Mouse (Mus musculus) fat pad, adult 2 months (tissue): Measurements from ENCODE around the gene Apeh.
"Not testable (repeated sequence)": the region's sequence is repeated elsewhere in the genome, so short reads cannot be mapped to it uniquely, and the experiment has no call there.

ENCODE experiments used
- DNase-seq: peaks from one replicate; pipeline ENCODE4 v3.0.0-alpha.2; 2011; ENCODE audit warnings: low read depth, low spot score; ENCODE audit errors: extremely low read depth

Apeh gene

DNA sequence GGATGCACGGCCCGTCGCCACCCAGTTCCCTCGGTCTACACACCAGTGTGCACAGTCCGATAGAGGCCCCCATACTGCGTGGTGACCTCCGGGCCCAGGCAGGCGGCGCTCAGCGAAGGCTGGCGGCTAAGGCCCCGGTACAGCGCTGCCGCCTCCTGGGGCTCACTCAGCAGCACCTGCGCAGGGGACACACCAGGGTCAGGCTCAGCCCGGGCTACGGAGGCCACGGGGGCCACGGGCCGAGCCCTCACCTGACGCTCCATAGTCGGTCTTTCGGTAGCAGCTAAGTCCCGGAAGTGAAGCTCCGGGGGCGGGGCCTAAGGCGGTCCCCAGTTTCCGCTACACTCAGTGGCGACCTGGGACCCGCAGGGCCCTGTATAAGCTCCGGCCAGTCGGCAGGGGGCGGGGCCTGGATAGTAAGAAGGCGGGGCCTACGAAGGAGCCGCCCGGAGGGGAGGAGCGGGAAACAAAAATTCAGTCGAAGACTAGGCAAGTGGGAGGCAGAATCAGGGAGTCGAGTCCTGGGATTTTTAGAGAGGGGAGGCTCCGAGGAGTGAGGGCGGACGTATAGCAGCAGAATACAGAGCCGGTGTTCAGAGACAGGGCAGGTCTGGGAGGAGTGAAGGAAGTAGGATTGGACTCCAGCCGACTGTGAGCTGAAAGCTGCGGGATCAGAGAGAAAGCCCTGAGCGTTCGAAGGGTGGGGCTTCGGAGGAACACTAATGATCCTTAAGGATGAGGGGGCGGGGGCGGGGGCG is at the start of gene Apeh:
TSS of gene Apeh (minus strand) at position 423 of the 758 bp plus-strand sequence.
- peak; percentile 52 for DNase-seq

DNA sequence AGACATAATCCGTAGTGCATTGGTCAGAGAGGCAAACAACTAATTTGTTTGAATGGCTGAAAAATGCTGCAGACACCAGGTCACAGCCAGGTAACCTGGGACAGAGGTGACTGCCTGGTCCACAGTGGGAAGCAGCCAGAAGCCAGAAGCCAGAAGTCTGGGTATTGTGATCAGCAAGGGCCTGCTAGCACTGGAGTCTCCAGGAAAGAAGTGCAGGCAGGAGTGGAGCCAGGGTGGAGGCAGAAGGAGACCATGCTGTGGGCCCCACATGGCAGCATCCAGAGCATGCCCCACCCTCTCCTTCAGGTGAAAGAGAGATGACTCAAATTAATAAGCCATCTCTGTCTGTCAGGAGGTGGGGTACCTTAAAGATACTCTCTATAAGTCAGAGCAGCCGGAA is 49.1 kb upstream of the Apeh start:
- no peak for DNase-seq

DNA sequence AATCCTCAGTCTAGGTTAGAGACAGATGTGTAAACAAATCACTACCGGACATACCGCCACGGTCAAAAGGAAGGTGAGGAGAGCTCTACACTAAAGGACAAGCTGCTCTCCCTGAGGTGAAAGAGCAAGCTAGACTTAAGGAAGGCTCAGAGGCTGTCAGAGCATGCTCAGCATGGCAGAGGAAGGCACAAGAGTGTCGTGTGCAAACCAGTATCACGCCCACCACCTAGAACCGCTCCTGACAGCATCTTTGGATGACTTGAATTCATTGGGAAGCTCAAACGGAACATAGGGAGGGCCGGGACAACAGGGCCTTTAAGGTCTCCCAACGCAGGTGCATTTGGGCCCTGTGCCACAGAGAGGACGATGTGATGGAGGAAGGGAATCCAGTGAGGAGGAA is 47.0 kb upstream of the Apeh start:
- no peak for DNase-seq

DNA sequence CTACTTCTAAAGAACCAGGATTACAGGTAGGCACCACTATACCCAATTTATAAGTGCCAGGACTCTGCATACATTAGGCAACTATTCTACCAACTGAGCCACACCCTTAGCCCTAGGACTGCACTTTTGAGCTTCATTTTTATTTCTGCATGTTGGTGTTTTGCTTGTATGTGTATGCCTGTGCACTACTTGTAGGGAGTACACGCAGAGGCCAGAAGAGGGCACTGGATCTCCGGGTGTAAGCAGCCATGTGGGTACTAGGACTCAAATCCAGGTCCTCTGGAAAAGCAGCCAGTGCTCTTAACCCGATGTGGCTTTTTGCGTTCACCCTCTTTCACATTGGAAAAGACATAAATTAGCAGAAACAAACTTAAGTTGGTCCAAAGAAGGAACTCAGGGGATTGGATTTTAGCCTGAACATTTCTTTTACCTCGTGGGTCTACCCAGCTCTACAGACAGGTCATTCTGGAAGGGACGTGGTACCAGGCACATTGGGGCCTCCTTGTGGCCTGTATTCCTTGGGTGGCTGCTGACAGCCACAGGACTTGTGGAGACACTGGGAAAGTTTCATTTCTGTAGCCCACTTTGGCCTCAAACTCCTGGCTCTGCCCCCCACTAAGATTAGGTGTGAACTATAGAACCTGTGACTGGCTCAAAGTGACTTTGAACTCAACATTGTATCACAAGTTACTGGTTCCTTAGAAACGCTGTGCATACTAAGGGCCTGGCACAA is 45.7 kb upstream of the Apeh start:
- no peak for DNase-seq

DNA sequence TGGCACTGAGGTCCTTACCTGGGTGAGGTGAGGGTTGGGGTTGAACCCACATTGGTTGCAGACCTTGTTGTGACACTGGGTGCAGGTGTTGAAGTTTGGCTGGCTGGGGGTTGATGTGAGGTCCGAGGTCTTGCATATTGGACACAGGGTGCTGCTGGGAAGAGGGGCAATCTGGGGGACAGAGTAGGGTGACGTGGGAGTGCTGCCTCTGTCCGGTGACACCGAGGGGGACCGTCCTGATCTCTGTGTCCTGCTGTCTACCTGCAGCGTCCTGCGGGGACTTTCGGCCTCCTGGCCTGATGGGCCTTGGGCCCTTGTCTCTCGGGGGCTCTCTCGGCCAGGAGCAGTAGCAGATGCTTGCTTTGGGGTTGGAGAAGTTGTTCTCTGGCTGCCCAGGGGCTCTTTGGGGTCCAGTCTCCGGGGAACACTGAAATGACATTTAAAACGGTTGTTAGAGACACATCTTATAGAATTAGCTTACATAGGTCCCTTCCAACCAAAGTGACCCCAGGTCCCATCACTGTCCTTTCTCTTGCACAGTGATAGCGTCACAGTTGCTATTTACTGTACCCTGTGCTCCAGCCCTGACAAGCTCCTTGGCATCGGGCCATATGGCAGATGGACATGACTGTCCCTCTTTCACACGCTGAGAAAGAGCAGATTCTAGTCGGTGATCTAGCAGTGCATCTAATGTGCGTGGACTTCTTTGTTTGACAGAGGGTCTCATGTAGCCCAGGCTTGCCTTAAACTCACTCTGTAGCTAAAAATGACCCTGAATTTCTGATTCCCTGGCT is 45.0 kb upstream of the Apeh start:
- no peak for DNase-seq

DNA sequence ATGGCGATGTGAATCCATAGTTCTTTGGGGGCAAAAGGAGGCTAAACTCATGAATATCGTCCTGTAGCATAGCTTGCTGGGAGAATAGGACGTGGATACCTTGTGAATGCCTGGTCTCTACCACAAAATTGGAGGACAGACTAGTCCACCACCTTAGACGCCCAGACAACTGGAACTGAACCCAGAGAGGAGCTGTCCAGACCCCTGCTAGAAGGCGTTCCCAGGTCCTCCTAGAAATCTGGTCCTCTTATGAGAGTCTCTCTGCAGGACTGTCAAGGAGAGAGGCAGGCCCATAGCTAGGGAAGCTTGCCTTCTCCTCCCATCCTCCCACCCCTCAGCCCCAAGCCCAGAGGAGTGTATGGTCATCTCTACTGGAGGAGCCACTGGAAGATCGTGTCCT is 43.7 kb upstream of the Apeh start:
- DNase-seq: no peak

DNA sequence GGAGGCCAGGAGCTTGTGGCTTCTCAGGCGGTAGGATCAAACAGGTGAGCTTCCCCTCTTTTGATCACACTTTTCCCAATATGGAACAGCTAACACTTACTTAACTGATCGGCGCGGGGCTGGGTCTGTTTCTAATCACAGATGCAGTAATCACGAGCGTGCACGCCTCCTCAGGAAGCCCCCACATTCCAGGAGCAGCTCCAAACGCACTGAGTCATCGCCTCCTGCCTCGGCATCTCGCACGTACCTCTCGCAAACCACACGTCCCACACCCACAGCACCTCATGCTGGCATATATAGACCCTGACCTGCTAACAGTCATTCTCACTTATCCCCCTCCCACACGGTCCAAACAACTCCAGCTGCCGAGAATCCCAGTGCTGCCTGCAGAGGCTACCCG is 43.1 kb upstream of the Apeh start:
- no peak for DNase-seq

DNA sequence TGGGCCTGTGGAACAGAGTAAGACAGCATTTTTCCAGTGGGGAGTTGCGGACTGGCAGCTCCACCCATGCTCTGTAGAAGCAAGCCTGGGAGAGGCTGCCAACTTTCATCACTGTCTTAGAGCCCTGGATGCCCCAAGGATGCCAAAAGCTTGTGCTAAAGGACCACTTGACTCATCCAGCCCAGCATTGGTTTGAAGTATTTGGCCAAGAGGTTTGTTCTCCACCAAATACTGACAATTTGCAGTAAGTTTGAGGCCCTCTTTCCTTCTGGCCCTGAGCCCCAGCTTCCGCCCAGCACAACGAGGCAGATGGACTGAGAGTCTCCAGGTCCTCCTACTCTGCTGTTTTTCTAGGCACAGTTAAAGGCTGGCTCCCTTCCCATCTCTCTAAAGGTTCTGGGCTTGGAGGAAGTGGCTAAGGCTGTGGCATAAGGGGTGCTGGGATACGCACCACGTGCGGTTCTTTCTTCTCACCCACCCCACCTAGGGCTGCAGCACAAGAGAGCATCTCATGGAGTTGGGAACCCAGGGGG is 42.6 kb upstream of the Apeh start:
- peak; percentile 36 for DNase-seq

DNA sequence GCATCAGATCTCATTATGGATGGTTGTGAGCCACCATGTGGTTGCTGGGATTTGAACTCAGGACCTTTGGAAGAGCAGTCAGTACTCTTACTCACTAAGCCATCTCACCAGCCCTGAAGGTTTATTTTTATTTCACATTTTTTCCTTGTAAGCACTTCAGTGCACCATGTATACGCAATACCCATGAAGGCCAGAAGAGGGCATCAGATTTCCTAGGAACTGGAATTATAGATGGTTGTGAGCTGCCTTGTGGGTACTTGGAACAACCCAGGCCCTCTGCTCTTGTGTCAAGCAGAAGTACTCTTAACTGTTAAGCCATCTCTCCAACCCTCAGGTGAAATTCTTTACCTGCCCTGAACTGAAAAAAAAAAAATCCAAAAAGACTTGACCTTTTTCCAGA is 41.8 kb upstream of the Apeh start:
- peak; percentile 51 for DNase-seq

DNA sequence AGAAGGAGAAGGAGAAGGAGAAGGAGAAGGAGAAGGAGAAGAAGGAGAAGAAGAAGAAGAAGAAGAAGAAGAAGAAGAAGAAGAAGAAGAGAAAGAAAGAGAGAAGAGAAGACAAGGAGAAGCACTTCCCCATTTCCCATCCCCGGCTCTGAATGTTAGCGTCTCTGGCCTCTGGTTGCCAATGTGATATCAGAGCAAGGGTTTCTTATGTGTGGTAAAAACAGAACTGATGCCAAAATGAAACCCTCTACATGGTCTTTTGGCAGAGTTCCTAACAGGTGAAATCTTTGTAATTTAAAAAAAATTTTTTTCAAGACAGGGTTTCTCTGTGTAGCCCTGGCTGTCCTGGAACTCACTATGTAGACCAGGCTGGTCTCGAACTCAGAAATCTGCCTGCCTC is 41.3 kb upstream of the Apeh start:
- not testable (repeated sequence) for DNase-seq

DNA sequence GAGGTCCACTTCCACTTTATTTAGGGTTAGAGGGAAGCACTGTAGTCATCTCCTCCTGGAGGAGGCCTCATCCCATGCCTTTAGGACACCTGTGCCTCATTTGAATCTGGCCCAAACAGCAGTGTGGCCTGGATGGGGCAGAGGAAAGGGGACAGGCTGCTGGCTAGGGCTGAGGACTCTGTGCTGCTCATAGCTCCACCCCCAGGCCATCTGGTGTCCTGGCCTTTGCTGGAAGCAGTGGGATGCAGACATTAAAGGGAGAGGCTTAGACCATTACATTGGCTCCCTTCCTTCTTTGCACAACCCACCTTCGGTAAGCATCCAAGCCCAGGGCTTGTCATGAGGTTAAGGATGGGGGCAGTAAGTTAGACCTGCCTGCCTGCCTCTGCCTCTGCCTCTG is 39.1 kb upstream of the Apeh start:
- no peak for DNase-seq

DNA sequence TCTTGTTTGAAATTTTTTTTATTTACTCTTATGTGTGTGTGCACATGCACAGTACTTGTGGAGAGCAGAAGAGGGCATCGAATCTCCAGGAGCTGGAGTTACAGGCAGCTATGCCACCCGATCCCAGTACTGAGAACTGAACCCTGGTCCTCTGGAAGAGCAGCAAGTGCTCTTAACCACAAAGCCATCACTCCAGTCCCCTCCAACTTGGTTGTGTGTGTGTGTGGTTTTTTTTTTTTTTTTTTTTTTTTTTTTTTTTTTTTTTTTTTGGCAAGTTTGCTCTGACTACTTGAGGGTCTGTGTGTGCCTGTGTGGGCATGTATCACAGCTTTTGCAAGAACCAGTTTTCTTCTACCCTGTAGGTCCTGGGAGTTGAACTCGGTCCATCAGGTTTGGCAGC is 38.0 kb upstream of the Apeh start:
- no peak for DNase-seq

DNA sequence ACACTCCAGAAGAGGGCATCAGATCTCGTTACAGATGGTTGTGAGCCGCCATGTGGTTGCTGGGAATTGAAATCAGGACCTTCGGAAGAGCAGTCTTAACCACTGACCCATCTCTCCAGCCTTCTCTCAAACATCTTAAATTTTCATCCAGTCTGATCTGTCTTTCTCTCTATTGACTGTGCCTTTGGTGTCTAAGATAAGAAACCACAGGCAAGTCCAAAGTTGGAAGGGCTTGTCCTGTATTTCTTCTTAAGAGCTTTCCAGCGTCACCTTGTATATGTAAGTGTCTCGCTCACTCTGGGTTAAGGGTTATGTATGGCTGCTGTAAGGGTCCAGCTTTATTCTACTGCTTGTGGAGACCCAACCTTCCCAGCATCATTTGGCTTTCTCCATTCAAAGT is 37.1 kb upstream of the Apeh start:
- no peak for DNase-seq

DNA sequence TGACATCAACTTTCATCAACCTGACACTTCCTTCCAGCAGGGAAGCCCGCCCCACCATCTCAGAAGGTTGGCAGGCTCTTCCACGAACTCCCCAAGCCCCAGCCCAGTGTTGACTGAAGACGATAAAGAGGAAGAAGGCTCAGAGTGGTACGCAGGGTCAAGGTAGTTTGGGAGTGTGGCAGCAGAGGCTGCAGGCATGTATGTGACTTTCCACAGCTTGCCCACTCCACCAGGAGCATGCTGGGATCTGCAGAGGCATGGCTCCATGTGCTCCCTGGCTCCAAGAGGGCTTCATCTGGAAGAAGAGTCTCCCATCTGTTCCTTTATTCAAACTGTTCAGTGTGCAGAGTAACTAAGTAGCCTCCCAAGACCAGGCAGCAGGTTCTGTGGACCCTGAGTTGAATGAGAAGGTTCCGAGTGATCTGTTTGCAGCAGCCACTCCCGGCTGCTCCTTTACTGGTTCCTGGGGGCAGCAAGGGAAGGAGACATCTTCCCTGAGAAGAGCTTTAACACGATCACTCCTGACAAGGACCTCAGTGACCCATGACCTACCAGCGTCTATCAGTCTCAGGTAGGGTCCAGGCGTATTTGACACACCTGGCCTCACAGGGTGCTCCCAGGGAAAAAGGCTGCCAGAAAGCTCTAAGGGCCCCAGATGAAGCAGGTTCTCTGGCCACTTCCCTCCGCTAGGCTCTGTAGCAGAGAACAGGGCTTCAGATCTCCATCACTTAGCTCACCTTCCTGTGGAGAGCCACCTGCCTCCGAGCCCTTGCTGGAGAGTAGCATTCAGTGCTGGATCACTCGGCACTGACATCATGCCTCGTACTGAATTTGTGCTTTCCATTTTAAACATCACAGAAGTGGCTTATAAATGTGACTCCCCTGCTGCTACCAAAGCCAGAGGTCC is 34.9 kb upstream of the Apeh start:
- DNase-seq: no peak

DNA sequence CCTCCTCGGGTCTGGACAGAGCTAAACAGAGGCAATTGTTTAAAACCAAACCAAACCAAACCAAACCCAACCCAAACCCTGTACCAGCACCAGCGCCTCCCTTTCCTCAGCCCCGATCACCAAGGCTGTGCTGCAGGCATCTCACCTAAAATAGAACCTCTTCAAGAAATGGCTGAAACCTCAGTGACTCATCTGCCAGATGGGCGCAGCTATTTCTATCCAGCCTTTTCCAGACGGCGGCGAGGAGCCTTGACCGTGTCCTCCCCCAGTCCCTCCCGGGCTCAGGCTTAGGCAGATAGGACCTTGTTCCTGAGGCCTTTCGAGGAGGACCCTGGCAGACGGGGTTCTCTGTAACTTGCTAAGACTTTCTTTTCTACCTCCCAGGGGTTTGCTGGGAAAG is 33.8 kb upstream of the Apeh start:
- no peak for DNase-seq

DNA sequence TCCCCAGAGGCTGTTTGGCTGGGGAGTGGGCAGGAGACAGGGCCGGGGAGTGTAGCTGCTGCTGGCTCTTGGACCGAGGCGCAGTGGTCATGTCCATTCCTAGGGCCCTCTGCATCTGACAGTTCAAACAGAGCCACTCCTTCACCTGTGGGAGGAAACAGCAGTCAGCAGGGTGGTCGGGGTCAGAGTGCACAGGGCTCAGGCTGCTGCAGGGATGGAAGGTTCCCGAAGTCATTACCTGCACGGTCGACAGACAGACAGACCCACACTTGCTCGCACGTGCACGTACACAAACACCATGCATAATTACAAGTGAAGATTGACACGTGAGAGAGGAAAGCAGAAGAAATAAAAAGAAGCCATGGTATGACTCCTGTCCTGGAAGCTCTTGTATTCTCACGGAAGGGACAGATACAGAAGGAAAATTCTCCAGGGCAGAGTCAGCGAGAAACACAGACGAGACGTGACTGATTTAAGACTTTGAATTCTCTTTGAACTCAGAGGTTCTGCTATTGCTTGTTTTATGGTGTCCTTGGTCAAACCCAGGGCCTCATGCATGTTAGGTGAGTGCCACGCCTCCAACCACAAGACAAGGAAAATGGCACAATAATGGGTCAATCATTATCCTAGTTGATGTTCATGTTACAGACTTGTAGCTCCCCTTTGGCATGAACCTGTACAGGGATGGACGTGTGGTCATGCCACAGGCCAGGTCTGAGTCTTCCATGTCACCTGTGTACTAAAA is 32.2 kb upstream of the Apeh start:
- DNase-seq: no peak

DNA sequence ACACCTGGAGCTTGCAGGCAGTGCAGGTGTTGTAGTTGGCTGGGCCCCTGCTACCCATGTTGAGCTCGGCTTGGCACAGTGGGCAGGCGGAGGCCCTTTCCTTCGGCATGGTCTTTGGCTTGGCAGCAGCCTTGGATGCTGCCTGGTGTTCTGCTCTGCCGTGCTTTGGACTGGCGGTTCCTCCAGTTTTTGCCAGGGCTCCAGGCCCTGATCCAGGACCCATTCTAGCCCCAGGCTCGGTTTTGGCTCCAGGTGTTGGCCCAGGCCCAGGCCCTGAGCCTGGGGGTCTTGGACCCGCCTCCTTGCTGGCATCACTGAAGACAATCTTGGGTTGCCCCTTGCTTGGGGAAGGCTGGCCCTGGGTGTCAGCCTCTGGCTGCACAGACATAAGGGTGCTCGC is 31.3 kb upstream of the Apeh start:
- DNase-seq: no peak

DNA sequence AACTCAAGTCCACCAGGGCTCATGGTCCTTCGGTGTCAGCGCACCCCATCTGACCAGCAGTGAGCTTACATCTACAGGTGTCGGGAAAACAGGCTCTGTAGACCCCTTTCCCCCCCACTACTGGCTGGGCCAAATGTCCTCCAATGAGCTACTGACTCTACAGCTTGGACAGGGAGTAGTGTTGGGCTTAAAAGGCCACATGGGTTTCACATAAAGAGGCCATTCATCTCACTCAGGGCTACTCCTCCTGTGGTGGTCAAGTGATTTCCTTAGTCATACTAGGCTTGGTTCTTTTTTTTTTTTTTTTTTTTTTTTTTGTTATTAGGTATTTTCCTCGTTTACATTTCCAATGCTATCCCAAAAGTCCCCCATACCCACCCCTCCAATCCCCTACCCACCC is 29.5 kb upstream of the Apeh start:
- no peak for DNase-seq

DNA sequence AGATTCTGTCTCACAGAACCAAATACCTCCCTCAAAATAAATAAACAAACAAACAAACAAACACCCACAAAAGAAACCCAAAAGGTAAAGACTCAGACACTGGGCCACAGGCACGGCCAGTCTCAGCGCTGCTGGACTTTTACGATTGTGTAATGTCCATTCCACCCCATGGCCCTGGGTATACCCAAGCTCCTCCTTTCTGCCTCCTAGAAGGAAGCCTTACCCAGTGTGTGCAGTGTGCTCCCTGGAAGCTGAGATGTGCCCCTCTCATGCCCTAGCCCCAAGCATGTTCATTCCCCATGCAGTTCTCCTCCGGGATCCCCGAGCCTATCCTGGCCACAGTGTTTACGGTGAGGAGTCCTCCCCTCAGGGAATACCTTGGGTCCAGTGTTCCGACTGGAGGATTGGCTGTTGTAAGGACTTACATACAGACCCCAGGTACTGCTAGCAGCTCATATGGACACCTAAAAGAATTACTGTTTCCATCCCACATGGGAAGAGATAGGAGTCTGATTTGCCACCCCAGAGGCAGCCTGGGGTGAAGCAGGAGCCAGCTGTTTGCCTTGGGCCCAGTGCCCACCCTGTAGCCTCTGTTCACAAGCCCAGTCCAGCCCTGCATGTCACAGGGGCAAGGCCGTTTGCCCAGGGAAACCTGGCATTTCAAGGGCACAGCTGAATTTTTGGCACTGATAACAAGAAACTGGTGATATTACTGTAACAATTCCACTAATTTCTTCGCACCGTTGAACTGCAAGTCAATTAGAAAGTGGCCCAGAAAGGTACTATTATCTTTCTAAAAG is 27.0 kb upstream of the Apeh start:
- no peak for DNase-seq
